Mouse (Mus musculus) olfactory bulb, adult 2 months (tissue): Measurements from ENCODE around the gene Cap2.

Experiments used
- CTCF ChIP-seq: fragments of 200-500 bp; IDR thresholded peaks from 2 replicates; pipeline ENCODE4 v1.5.1; 2012; ENCODE audit warnings: low read depth, mild to moderate bottlenecking, low read length, moderate library complexity; ENCODE audit not compliant: insufficient read depth
- POLR2A ChIP-seq: fragments of 200-500 bp; IDR thresholded peaks from 2 replicates; pipeline ENCODE4 v1.6.1; 2012; ENCODE audit warnings: mild to moderate bottlenecking, low read depth, low read length, moderate library complexity; ENCODE audit not compliant: insufficient read depth

GRCm38 (mm10) chr13:46515524-46515923 lies 13.9 kb downstream of the Cap2 start:
- TF ChIP-seq CTCF (no peak), POLR2A (no peak)
